In genomic region chr3:37788366-37788765, GRCm38 (mm10) we compare ENCODE assay signal across 12 mouse cellular contexts.
A peak's percentile ranks its signal among the peaks of the same experiment; 100 is the strongest.
DNase-seq lines count a peak whose midpoint lies in the region; ATAC-seq and TF ChIP-seq lines count a peak whose summit lies in the region.
"Had no signal": no experiment of that assay in that cellular context is flagged by ENCODE, and none has a peak within 500 bp of the region (broad histone marks: within the 10 kb centered on the region; RNA-seq: fewer than 3 reads in every experiment).

No protein-coding gene starts in this region.

- 0 out of 2 replicates have a peak, but pooled peaks cover 2% of the 10 kb centered on the region for H3K27me3 ChIP-seq in heart, embryonic 14.5 days (ENCODE audit: control insufficient read depth, insufficient read depth, low read length)
- 0 out of 2 replicates have a peak, but pooled peaks cover 3% of the 10 kb centered on the region for H3K27me3 ChIP-seq in heart, embryonic 11.5 days (ENCODE audit: control insufficient read depth, insufficient read depth, low read length)
- H3K27me3 ChIP-seq in limb, embryonic 10.5 days (ENCODE audit: low read depth, poor library complexity, severe bottlenecking): no peaks in the 10 kb centered on the region
- H3K27me3 ChIP-seq: CH12.LX had no signal

- H3K9me3 ChIP-seq in heart, embryonic 14.5 days (ENCODE audit: control insufficient read depth, low read length): no peaks in the 10 kb centered on the region
- no peaks in the 10 kb centered on the region for H3K9me3 ChIP-seq in heart, embryonic 11.5 days (replicated peaks; ENCODE audit: control insufficient read depth, low read length)
- no peaks in the 10 kb centered on the region for H3K9me3 ChIP-seq in limb, embryonic 10.5 days (replicated peaks)

- no peak overlapping the region for H3K9ac ChIP-seq in heart, embryonic 14.5 days (ENCODE audit: low read length)
- H3K9ac ChIP-seq in heart, embryonic 11.5 days (ENCODE audit: low read depth, low read length): no peak overlapping the region

- H3K27ac ChIP-seq in heart, embryonic 14.5 days (replicated peaks in 1 of 2; ENCODE audit: control insufficient read depth in 1 of 2, insufficient read depth in 1 of 2, low read depth in 2 of 2, low read length in 2 of 2): peak overlapping the region in 1 of 2 experiments; percentile 29; a peak in 1 of 4 replicates
- H3K27ac ChIP-seq in heart, embryonic 11.5 days (ENCODE audit: low read depth, low read length): no peak overlapping the region
- peak overlapping the region; percentile 63 for H3K27ac ChIP-seq in limb, embryonic 10.5 days
- no peak overlapping the region for H3K27ac ChIP-seq in layer of hippocampus, adult 2 months

- ATAC-seq in heart, embryonic 14.5 days (ENCODE audit: insufficient number of reproducible peaks, insufficient read depth, low FRiP score, low read depth): no peak
- no peak for ATAC-seq in heart, embryonic 11.5 days (replicated peaks; ENCODE audit: insufficient number of reproducible peaks, low FRiP score, low TSS enrichment)
- ATAC-seq in megakaryocyte-erythroid progenitor cell, adult 5-6 weeks (replicated peaks; ENCODE audit: low FRiP score, low TSS enrichment, poor library complexity, severe bottlenecking): no peak
- ATAC-seq: lung, postnatal 0 days had no signal

- WGBS in heart, embryonic 14.5 days: 36% methylated on average over 9 of the region's 9 CpGs
- 58% methylated on average over 9 of the region's 9 CpGs for WGBS in heart, embryonic 11.5 days (ENCODE audit: insufficient replicate concordance)
- 79% methylated on average over 9 of the region's 9 CpGs for WGBS in limb, embryonic 10.5 days

- no peaks in the 10 kb centered on the region for H3K36me3 ChIP-seq in heart, embryonic 14.5 days (ENCODE audit: control insufficient read depth, insufficient read depth, low read length)
- H3K36me3 ChIP-seq in heart, embryonic 11.5 days (ENCODE audit: control insufficient read depth, insufficient read depth, low read length): no peaks in the 10 kb centered on the region
- H3K36me3 ChIP-seq in limb, embryonic 10.5 days: no peaks in the 10 kb centered on the region

- no peak overlapping the region for H3K4me3 ChIP-seq in heart, embryonic 14.5 days (ENCODE audit: control insufficient read depth in 1 of 2, insufficient read depth in 1 of 2, low read depth in 1 of 2, low read length in 2 of 2)
- H3K4me3 ChIP-seq in heart, embryonic 11.5 days (ENCODE audit: low read depth, low read length): no peak overlapping the region
- H3K4me3 ChIP-seq in limb, embryonic 10.5 days: no peak overlapping the region
- no peak overlapping the region for H3K4me3 ChIP-seq in layer of hippocampus, adult 2 months

- 0 out of 2 replicates have a peak overlapping the region, but pooled peaks have one; percentile 3 for H3K4me2 ChIP-seq in heart, embryonic 14.5 days (ENCODE audit: low read length)
- no peak overlapping the region for H3K4me2 ChIP-seq in heart, embryonic 11.5 days
- H3K4me2 ChIP-seq: midbrain, embryonic 11.5 days had no signal

- TF ChIP-seq CTCF in layer of hippocampus, adult 2 months (conservative IDR thresholded peaks at IDR 0.05): no peak

- H3K4me1 ChIP-seq in heart, embryonic 14.5 days (ENCODE audit: control insufficient read depth in 2 of 2, insufficient read depth in 2 of 2, low read length in 2 of 2): peaks cover 7 to 13% of the 10 kb centered on the region in 2 experiments; a peak in 2 of 4 replicates
- H3K4me1 ChIP-seq in heart, embryonic 11.5 days (ENCODE audit: control insufficient read depth, insufficient read depth, low read length): 0 out of 2 replicates have a peak, but pooled peaks cover 5% of the 10 kb centered on the region
- H3K4me1 ChIP-seq in limb, embryonic 10.5 days: peaks cover 34% of the 10 kb centered on the region

- DNase-seq in right cerebral cortex, adult 18-20 months: peak; percentile 16
- DNase-seq in right cerebral cortex, postnatal 25 days: no peak
- no peak for DNase-seq in limb, embryonic 10.5 days (ENCODE audit: low spot score)
- DNase-seq in layer of hippocampus, adult 2 months (ENCODE audit: low spot score in 2 of 2): no peak
- DNase-seq: adrenal gland, adult 2 months; cerebellum, postnatal 14 days had no signal
